Mouse (Mus musculus) central nervous system, embryonic 11.5 days (tissue): Measurements from ENCODE around the gene 4933402J07Rik. TPM values are rescaled to one million over a fixed set of nuclear protein-coding genes. Genes with fewer than 3 reads are reported as not detected.

Source experiments
- polyA plus RNA-seq: library from polyadenylated mRNA; depleted of rRNA; stranded (reverse); fragments of >200 nt; gene quantifications from 2 replicates; pipeline ENCODE4 v1.2.3, GENCODE M21; 2012; rRNA removed

4933402J07Rik gene
- polyA plus RNA-seq = 0.11 TPM in 1 of 2 replicates, not detected in the other

GRCm38 (mm10) chr8:87563553-87563952 lies at the start of gene 4933402J07Rik:
Gene 4933402J07Rik, plus strand, starts transcription at chr8:87563853.

Other genes with a start within 250 kb of the 4933402J07Rik start
- gene Cbln1, start 91.2 kb upstream of the 4933402J07Rik start, polyA plus RNA-seq = 23.3 and 31.5 TPM in 2 replicates